ENCODE assay signal across 15 mouse cellular contexts in the genomic region with DNA sequence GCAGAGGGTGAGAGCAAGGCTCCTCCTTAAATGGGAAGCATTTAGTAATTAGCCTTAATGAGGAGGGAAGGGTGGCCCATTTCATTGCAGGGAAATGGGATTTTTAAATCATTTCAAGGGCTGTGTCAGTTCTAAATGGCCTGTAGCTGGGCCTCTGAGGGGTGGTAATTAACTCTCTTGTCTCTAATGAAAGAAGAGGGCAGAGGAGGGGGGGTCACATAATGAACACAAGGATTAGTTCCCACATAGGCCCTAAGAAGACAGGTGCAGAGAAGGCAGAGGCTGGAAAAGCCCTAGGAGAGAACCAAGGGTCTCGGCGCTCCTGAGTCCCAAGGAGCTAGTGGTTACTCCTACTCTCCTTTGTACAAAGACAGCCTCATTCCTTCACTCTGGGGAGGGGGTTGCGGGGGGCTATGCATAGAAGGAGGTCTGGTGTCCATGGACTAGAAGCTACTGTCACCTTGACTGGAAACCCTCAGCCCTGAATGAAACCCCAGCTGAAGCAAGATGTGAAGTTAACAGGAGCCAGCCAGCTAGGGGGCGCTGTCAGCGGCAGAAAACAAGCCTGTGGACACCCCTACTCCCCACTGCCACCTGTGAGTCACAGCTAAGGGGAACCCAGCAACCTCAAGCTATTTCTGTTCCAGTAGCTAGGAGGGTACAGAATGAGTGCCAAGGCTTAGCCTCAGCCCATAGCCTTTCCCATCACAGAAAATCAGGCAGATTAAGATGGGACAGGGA. TPM values are rescaled to one million over a fixed set of nuclear protein-coding genes. Genes with fewer than 3 reads are reported as not detected.
DNase-seq lines count a peak whose midpoint lies in the region; ATAC-seq lines count a peak whose summit lies in the region.
"Had no signal": no experiment of that assay in that cellular context is flagged by ENCODE, and none has a peak within 500 bp of the region (broad histone marks: within the 10 kb centered on the region; RNA-seq: fewer than 3 reads in every experiment).

No protein-coding gene starts in this region.

- H3K9ac ChIP-seq in hindbrain, embryonic 12.5 days, result no peak overlapping the region
- H3K9ac ChIP-seq in neural tube, embryonic 12.5 days, result no peak overlapping the region
- no peak overlapping the region for H3K9ac ChIP-seq in forebrain, embryonic 14.5 days (ENCODE audit: low read length)
- H3K9ac ChIP-seq: heart, embryonic 13.5 days; kidney, embryonic 15.5 days; limb, embryonic 12.5 days; stomach, embryonic 15.5 days had no signal

- no peaks in the 10 kb centered on the region for H3K27me3 ChIP-seq in hindbrain, embryonic 12.5 days
- no peaks in the 10 kb centered on the region for H3K27me3 ChIP-seq in hindbrain, embryonic 10.5 days (ENCODE audit: insufficient read depth, poor library complexity, severe bottlenecking)
- H3K27me3 ChIP-seq in neural tube, embryonic 12.5 days (replicated peaks), result no peaks in the 10 kb centered on the region
- H3K27me3 ChIP-seq in forebrain, embryonic 14.5 days (replicated peaks; ENCODE audit: control insufficient read depth, insufficient read depth, low read length), result no peaks in the 10 kb centered on the region
- H3K27me3 ChIP-seq: kidney, embryonic 15.5 days; limb, embryonic 12.5 days; Patski; stomach, embryonic 15.5 days had no signal

- 0 out of 2 replicates have a peak, but pooled peaks cover 2% of the 10 kb centered on the region for H3K4me1 ChIP-seq in hindbrain, embryonic 12.5 days
- no peaks in the 10 kb centered on the region for H3K4me1 ChIP-seq in hindbrain, embryonic 10.5 days (replicated peaks)
- no peaks in the 10 kb centered on the region for H3K4me1 ChIP-seq in neural tube, embryonic 12.5 days
- H3K4me1 ChIP-seq in forebrain, embryonic 14.5 days (ENCODE audit: control insufficient read depth, insufficient read depth, low read length), result peaks cover 7% of the 10 kb centered on the region
- H3K4me1 ChIP-seq: heart, embryonic 13.5 days; kidney, embryonic 15.5 days; limb, embryonic 12.5 days; stomach, embryonic 15.5 days had no signal

- peak; percentile 38 for ATAC-seq in hindbrain, embryonic 12.5 days (ENCODE audit: low FRiP score)
- ATAC-seq in neural tube, embryonic 12.5 days (ENCODE audit: low FRiP score, low read depth), result peak; percentile 44; the same call in 1 of the 2 replicates
- ATAC-seq in forebrain, embryonic 14.5 days, result peak; percentile 73
- ATAC-seq: Patski had no signal

- no peak overlapping the region for H3K27ac ChIP-seq in hindbrain, embryonic 12.5 days
- no peak overlapping the region for H3K27ac ChIP-seq in hindbrain, embryonic 10.5 days
- H3K27ac ChIP-seq in neural tube, embryonic 12.5 days, result no peak overlapping the region
- no peak overlapping the region for H3K27ac ChIP-seq in forebrain, embryonic 14.5 days (ENCODE audit: low read depth, low read length)
- H3K27ac ChIP-seq: heart, embryonic 13.5 days; kidney, embryonic 15.5 days; limb, embryonic 12.5 days; stomach, embryonic 15.5 days had no signal

- no peaks in the 10 kb centered on the region for H3K9me3 ChIP-seq in hindbrain, embryonic 12.5 days (replicated peaks)
- H3K9me3 ChIP-seq in hindbrain, embryonic 10.5 days, result no peaks in the 10 kb centered on the region
- no peaks in the 10 kb centered on the region for H3K9me3 ChIP-seq in neural tube, embryonic 12.5 days
- no peaks in the 10 kb centered on the region for H3K9me3 ChIP-seq in forebrain, embryonic 14.5 days (replicated peaks; ENCODE audit: control insufficient read depth, low read length)
- H3K9me3 ChIP-seq: heart, embryonic 13.5 days; kidney, embryonic 15.5 days; limb, embryonic 12.5 days; stomach, embryonic 15.5 days had no signal

- H3K4me3 ChIP-seq in hindbrain, embryonic 12.5 days, result no peak overlapping the region
- H3K4me3 ChIP-seq in hindbrain, embryonic 10.5 days, result no peak overlapping the region
- H3K4me3 ChIP-seq in neural tube, embryonic 12.5 days, result no peak overlapping the region
- H3K4me3 ChIP-seq in forebrain, embryonic 14.5 days (ENCODE audit: low read depth, low read length), result no peak overlapping the region
- H3K4me3 ChIP-seq: heart, embryonic 13.5 days; kidney, embryonic 15.5 days; limb, embryonic 12.5 days; stomach, embryonic 15.5 days had no signal

- H3K36me3 ChIP-seq in hindbrain, embryonic 12.5 days, result no peaks in the 10 kb centered on the region
- no peaks in the 10 kb centered on the region for H3K36me3 ChIP-seq in hindbrain, embryonic 10.5 days
- no peaks in the 10 kb centered on the region for H3K36me3 ChIP-seq in neural tube, embryonic 12.5 days
- H3K36me3 ChIP-seq in forebrain, embryonic 14.5 days (ENCODE audit: control insufficient read depth, insufficient read depth, low read length), result 0 out of 2 replicates have a peak, but pooled peaks cover 6% of the 10 kb centered on the region
- H3K36me3 ChIP-seq: heart, embryonic 13.5 days; kidney, embryonic 15.5 days; limb, embryonic 12.5 days; stomach, embryonic 15.5 days had no signal

- WGBS in hindbrain, embryonic 12.5 days, result 67% methylated on average over 5 of the region's 5 CpGs
- WGBS in hindbrain, embryonic 10.5 days, result 76% methylated on average over 5 of the region's 5 CpGs
- 78% methylated on average over 5 of the region's 5 CpGs for WGBS in neural tube, embryonic 12.5 days
- WGBS in forebrain, embryonic 14.5 days, result 52% methylated on average over 5 of the region's 5 CpGs

- no peak overlapping the region for H3K4me2 ChIP-seq in hindbrain, embryonic 12.5 days (replicated peaks)
- H3K4me2 ChIP-seq in neural tube, embryonic 12.5 days (replicated peaks), result no peak overlapping the region
- no peak overlapping the region for H3K4me2 ChIP-seq in forebrain, embryonic 14.5 days (ENCODE audit: low read length)
- H3K4me2 ChIP-seq: heart, embryonic 13.5 days; kidney, embryonic 15.5 days; limb, embryonic 12.5 days; stomach, embryonic 15.5 days had no signal

- DNase-seq in hindbrain, embryonic 10.5 days (ENCODE audit: low spot score), result no peak
- DNase-seq in neural tube, embryonic 10.5 days (ENCODE audit: extremely low spot score, low spot score), result no peak
- DNase-seq in forebrain, embryonic 14.5 days (ENCODE audit: low spot score), result no peak
- peak; percentile 19 for DNase-seq in retina, embryonic 14.5 days (ENCODE audit: low spot score)
- DNase-seq in heart, adult 18-20 months, result no peak
- DNase-seq in spleen, adult 18-20 months, result no peak
- DNase-seq: lung, postnatal 14 days had no signal

RNA-seq across cellular contexts. Expression of gene Lmo1, which starts 44.9 kb away (rescaled TPM):
- polyA plus RNA-seq in hindbrain, embryonic 12.5 days (2016; fragmentation: Nextera tagmentation; extraction: Ambion mirVana), result 46.3 and 50.9 TPM in 2 replicates
- 26.1 and 37.6 TPM in 2 replicates for polyA plus RNA-seq in hindbrain, embryonic 10.5 days (2016; fragmentation: Nextera tagmentation; extraction: Ambion mirVana)
- 24.3 and 27.0 TPM in 2 replicates for polyA plus RNA-seq in neural tube, embryonic 12.5 days (2016; fragmentation: Nextera tagmentation; extraction: Ambion mirVana)
- polyA plus RNA-seq in forebrain, embryonic 14.5 days (2014; fragmentation: Nextera tagmentation; extraction: Ambion mirVana), result 72.2 and 72.5 TPM in 2 replicates
- total RNA-seq in heart, adult 18-20 months (2021), result 1 to 10 TPM; 2.6 to 3.5 TPM

RNA-seq across cellular contexts. Expression of gene Ric3, which starts 47.0 kb away (rescaled TPM):
- 21.9 and 23.5 TPM in 2 replicates for polyA plus RNA-seq in hindbrain, embryonic 12.5 days (2016; fragmentation: Nextera tagmentation; extraction: Ambion mirVana)
- 17.3 and 17.6 TPM in 2 replicates for polyA plus RNA-seq in hindbrain, embryonic 10.5 days (2016; fragmentation: Nextera tagmentation; extraction: Ambion mirVana)
- 21.2 and 24.1 TPM in 2 replicates for polyA plus RNA-seq in neural tube, embryonic 12.5 days (2016; fragmentation: Nextera tagmentation; extraction: Ambion mirVana)
- polyA plus RNA-seq in forebrain, embryonic 14.5 days (2014; fragmentation: Nextera tagmentation; extraction: Ambion mirVana), result 27.2 and 29.1 TPM in 2 replicates
- total RNA-seq in heart, adult 18-20 months (2021), result 1 to 10 TPM; 2.6 to 3.4 TPM
- total RNA-seq: monocyte, adult 5-6 weeks had no signal
